Mouse (Mus musculus) activated CD4-positive, CD25-positive, alpha-beta regulatory T cell, adult 4 months (primary cell): ENCODE data around the gene 1700025C18Rik. TPM values are rescaled to one million over a fixed set of nuclear protein-coding genes. Genes with fewer than 3 reads are reported as not detected.

Source experiments
- ATAC-seq: one replicate; pipeline ENCODE4 v1.8.0; 2017
- polyA plus RNA-seq, 2 experiments: library from polyadenylated mRNA; unstranded; fragments of 100-300 nt; shearing (Covaris generic); gene quantifications; one replicate each; pipeline ENCODE4 v1.2.1; 2017

The 1700025C18Rik gene
- polyA plus RNA-seq, 2 experiments from 2014 or later, result not detected

DNA sequence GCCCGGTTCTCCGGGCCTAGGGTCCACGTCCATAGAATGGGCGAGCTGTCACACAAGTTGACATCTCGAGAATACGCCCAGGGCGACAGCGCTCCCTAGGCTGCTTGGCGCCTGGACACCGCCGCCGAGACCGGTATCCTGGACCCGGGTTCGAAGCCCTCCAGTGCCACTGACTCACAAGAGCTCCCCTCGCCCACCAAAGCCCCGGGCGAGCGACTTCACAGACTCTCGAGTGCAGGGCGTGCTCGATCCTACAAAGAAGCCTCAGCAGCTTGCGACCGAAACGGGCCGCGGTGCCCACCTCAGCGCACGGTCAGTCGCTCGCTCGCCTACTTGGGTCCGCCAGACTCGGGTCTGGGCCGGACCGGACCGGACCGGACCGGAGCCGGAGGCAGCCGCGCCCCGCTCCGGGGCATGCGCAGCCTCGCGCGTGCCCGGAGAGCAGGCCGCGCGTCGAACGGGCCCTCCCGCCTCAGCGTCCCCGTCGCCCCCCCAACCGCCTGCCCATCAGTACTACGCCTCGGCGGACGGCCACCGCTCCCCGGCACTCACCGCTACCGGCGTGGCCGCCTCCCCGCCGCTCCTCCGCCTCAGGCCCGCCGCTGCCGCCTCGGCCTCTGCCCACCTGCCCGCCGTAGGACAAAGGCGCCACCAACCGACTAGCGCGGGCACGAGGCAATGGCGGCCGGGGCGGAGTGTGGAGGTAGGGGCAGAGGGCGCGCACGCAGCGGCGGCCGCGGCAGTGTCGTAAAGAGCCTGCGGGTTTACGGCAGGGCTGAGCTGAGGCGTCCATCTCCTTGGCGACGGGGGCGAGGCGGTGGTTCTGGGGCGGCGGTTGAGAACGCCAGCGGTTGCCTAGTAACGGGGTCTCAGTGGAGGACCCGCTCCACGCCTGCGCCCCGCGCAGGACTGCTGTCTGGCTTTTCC lies 56.2 kb downstream of the 1700025C18Rik start, which contains the start of gene Ncoa5:
Gene Ncoa5, minus strand, starts transcription at position 737 of the 927 bp plus-strand sequence.
- peak; percentile 95 for ATAC-seq

GRCm38 (mm10) chr2:165033306-165033705 lies 57.2 kb downstream of the 1700025C18Rik start:
- no peak for ATAC-seq

DNA sequence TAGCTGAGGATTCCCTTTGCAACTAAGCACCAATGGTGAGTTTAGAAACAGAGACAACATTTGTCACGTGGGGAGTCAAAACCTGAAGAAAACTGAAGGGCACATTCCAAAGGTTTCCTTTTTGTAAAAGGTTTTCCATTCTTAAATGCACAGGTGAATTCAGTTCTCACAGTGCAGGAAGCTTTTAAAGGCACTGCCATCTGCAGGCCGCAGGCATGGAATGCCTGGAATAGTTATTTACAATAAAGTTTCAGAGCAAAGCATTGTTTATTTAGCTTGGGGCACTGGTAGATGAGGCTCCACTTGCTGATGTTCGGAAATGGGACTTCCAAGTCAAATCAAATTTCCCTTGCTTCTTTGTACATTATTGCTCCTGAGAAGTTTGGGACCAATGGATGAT lies 58.0 kb downstream of the 1700025C18Rik start:
- no peak for ATAC-seq

Other genes with a start within 250 kb of the 1700025C18Rik start
- gene Pltp, start 233.0 kb downstream of the 1700025C18Rik start, polyA plus RNA-seq, result 1 to 10 TPM in 1 of 2 experiments, under 1 TPM in 1; 0.87 to 1.0 TPM
- 100 to 1,000 TPM; 102 to 122 TPM for gene Pcif1, start 211.4 kb downstream of the 1700025C18Rik start, polyA plus RNA-seq
- 1 to 10 TPM; 6.7 to 9.0 TPM for gene Zfp335, start 179.0 kb downstream of the 1700025C18Rik start, polyA plus RNA-seq
- 1 to 10 TPM in 1 of 2 experiments, under 1 TPM in 1; 0.78 to 1.4 TPM for gene Mmp9, start 150.0 kb downstream of the 1700025C18Rik start, polyA plus RNA-seq
- gene Slc12a5, start 129.9 kb downstream of the 1700025C18Rik start, polyA plus RNA-seq, result under 1 TPM in 1 of 2 experiments, not detected in 1; 0.34 TPM
- gene Ncoa5, start 55.9 kb downstream of the 1700025C18Rik start, polyA plus RNA-seq, result 10 to 100 TPM; 21.6 to 34.8 TPM
- gene Cd40, start 35.1 kb downstream of the 1700025C18Rik start, polyA plus RNA-seq, result 1 to 10 TPM; 1.2 to 1.7 TPM
- gene Cdh22, start 144.1 kb upstream of the 1700025C18Rik start, polyA plus RNA-seq, result not detected
- gene Slc35c2, start 197.1 kb upstream of the 1700025C18Rik start, polyA plus RNA-seq, result 10 to 100 TPM; 31.1 to 45.6 TPM
- 10 to 100 TPM; 30.4 to 35.4 TPM for gene Elmo2, start 235.7 kb upstream of the 1700025C18Rik start, polyA plus RNA-seq